Mouse (Mus musculus) lung, postnatal 10 days (tissue): ENCODE measurements around the gene Rpa2.

ENCODE experiments used
- DNase-seq: peaks from one replicate; pipeline ENCODE4 v3.0.0; 2021

Gene Rpa2

DNA sequence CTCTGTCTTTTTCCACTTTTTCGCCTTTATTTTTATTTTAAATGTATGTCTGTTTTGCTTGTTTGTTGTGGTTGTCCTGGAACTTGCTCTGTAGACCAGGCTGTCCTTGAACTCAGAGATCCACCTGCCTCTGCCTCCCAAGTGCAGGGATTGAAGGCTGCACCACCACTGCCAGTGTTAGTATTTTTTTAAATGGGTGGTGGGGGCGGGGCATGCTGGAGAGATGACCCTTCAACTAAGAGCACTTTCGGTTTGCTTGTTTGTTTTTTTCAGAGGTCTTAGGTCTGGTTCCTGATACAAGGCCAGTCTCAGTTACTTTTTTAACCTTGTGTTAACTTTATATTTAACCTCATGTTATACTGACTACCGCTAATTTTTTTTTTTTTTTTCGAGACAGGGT is 37.0 kb downstream of the Rpa2 start:
- DNase-seq: no peak

DNA sequence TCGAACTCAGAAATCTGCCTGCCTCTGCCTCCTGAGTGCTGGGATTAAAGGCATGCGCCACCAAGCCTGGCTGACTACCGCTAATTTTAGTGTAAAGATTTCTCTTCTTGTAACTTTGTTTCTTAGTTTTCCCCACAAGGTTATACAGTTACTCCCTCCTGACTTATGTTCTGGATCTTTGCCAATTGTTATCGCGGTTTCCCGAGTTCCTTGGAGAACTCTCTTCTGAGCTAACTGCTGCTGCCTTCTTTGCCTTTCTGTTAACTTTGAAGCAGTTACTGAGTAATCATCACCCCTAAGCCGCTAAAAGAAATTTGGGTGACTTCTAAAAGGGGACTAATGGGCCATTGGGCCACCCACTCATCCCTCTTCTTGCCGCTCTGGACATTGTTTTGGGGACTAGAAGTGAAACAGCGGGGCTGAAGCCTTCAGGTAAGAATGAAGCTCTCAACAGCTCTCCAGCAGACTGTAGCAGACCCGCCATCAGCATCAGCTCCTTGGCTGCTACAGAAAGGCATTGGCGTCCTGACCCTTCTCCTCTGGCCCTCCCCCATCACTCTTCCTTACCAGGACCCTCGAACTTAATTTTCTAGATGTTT is 37.6 kb downstream of the Rpa2 start:
- no peak for DNase-seq

DNA sequence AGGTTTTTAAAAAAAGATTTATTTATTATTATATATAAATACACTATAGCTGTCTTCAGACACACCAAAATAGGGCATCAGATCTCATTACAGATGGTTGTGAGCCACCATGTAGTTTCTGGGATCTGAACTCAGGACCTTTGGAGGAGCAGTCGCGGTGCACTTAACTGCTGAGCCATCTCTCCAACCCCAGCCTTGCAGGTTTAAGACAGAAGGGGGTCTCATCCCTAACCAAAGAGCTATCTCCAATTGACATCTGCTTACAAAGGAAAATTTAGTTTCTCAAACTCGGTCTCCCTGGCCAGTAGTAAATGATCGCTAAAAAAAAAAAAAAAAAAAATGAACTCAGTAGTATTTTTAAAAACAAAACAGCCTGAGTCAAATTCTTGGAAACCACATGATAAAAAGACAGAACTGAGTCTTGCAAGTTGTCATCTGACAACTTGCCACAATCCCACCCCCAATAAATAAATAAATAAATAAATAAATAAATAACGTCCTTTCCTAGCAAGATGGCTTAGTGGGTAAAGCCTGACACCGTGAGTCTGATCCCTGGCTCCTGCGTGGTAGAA is 38.6 kb downstream of the Rpa2 start:
- DNase-seq: no peak

DNA sequence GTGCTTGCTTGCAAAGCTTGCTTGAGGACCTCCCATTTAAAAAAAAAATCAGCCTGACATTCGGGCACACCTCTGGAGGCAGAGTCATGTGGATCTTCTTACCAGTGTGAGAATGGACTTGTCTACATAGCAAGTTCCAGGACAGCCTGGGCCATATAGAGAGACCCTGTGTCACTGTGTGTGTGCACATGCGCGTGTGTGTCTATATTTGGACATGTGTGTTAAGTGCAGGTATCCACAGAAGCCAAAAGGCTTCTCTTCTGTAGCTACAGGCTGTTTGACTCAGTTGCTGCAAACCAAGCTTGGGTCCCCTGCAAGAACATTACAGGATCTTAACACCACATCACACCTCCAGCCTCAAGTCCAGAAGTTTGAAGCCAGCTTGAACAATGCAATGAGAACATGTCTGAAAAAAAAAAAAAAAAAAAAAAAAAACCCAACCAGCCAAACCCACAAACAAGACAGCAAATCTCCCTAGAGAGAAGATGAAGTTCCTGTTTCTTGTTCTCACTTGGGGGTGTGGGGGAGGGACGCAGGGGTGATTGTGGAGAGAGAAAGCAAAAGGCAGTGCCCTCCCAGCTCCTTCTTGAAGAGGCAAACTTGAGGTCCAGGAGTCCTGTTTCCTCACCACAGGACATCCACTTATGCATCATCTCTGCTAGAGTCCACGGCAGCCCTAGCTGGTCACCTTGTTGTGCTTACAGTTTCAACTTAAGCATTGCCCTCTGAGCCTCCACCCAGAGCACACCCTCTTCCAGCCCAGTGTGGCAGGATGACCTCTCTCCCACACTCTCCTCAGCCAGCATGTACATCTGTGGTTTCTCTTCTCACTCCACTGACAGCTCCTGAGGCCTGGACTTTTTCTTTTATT is 39.9 kb downstream of the Rpa2 start:
- peak; percentile 21 for DNase-seq

DNA sequence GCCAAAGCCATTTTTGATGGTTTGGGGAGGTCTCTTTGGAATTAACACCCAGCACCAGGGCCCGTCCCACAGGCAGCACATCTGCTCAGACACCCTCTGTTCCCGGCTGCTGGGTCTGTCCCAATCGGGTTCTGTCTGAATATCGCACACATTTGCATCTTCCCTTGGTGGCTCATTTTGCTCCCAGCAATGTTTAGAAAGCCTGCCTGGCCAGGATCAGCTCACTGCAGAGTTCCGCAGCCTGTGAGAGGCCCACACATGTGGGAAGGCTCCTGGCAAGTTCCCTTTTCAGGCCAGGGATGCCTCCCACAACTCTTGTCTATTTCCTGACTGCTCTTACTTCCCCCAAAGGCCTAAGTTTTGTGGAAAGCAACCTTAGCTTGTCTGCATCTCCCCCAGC is 41.5 kb downstream of the Rpa2 start:
- no peak for DNase-seq

DNA sequence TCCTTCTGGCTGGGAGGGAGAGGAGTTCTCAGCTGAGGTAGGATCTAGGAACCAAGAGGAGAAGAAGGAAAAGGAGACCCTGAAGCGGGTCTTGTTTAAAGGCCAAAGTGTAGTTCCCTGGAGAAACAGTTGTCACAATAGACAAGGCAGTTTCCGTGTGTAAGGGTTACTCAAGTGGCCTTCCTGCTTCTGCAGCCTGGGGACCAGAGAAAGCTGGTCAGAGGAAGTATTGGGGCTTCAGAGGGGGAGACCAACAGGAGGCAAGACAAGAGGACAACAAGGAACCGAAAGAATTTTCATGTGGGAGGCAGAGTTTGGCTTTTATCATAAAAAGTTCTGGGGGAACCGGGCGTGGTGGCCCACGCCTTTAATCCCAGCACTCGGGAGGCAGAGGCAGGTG is 48.3 kb downstream of the Rpa2 start:
- no peak for DNase-seq

DNA sequence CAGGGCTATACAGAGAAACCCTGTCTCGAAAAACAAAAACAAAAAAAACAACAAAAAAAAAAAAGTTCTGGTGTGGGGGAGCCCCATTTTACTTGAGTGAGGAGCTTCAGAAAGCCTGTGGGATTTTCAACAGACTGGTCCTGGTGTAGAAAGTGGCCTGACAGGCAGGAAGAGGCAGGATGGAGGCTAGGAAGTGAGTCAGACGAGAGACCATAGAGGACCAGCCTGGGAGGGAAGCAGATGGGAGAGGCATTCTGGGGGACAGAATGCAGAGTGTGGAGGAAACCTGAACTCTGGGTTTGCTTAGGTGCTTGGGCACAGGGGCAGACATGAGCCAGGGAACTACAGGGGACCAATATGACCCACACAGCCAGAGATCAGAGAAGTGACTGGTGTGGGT is 48.7 kb downstream of the Rpa2 start:
- no peak for DNase-seq

DNA sequence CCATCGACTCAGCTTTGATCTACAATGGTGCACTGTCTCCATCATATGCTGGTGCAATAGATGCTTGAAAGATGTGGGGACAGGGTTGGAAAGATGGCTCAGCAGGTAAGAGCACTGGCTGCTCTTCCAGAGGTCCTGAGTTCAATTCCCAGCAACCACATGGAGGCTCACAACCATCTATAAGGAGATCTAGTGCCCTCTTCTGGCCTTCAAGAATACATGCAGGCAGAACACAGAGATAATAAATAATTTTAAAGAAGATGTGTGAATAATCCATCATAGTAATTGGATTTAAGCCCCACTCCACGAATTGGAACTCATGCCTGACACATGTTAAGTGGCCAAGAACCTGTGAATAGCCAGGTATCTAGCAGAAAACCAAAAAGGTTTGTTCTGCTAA is 50.3 kb downstream of the Rpa2 start:
- DNase-seq: no peak

DNA sequence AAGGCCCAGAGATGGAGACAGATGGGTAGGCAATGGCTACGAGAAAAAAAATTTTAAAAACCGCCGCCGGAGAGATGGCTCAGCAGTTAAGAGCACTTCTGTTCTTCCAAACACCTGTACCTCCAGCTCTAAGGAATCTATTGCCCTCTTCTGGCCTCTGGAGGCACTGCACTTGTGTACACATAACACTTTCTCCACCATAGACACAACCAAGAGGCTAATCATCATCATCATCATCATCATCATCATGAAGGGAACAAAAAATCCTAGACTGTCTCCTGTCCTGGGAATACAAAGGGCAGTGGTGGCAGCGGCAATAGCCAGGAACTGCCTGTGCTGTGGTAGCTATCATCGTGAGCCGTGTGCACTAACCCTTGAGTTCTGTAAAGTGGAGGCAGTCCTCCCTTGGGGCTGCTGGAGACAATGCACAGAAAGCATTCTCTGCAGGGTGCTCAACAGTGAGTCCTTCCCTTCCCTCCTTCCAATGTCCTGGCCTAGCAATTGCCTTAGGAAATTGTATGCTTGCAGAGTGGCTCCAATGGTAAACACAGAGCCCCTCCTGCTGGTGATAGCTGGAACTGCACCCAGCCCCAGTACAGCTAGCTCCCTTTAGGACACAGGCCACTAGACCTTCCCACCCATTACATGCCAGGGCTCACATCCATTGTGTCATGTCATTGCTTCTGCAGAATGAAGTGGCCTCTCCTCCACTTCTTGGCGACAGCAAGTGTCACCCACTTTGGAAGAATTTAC is 55.7 kb downstream of the Rpa2 start:
- peak; percentile 82 for DNase-seq
